Mouse (Mus musculus): ENCODE results near the gene Tbx3.

GRCm38 (mm10) chr5:119679614-119680328 lies 9.3 kb downstream of the Tbx3 start:
- no peak for TF ChIP-seq CTCF (IDR thresholded peaks at IDR 0.05; ENCODE audit: low read depth)
- TF ChIP-seq EP300 (optimal IDR thresholded peaks at IDR 0.05) = no peak

Data from stomach, postnatal 0 days (tissue).